Mouse (Mus musculus): ENCODE results near the gene Zfp189. TPM values are rescaled to one million over a fixed set of nuclear protein-coding genes. Genes with fewer than 3 reads are reported as not detected.
A peak's percentile ranks its signal among the peaks of the same experiment; 100 is the strongest.
"Not testable (repeated sequence)": the region's sequence is repeated elsewhere in the genome, so short reads cannot be mapped to it uniquely, and the experiment has no call there.

The Zfp189 gene
- total RNA-seq, 2 experiments from 2014 or later = 29.1 to 36.6 TPM

- Histone ChIP-seq H3K27ac (no peak overlapping the region), H3K4me3 (no peak overlapping the region)
- DNase-seq (ENCODE audit: low spot score in 2 of 2) = no peak
- no peak for TF ChIP-seq CTCF (conservative IDR thresholded peaks at IDR 0.05)
Observed at GRCm38 (mm10) chr4:49509183-49509582, 11.8 kb upstream of the Zfp189 start.

GRCm38 (mm10) chr4:49510236-49510835 is 10.6 kb upstream of the Zfp189 start:
- not testable (repeated sequence) for DNase-seq (ENCODE audit: low spot score in 2 of 2); H3K4me3 ChIP-seq; H3K27ac ChIP-seq

- H3K4me3 ChIP-seq = no peak overlapping the region
- no peak overlapping the region for H3K27ac ChIP-seq
- DNase-seq (ENCODE audit: low spot score in 2 of 2) = no peak
- no peak for TF ChIP-seq CTCF (conservative IDR thresholded peaks at IDR 0.05)
Observed at GRCm38 (mm10) chr4:49512636-49513035, 8.3 kb upstream of the Zfp189 start.

- no peak for TF ChIP-seq CTCF (conservative IDR thresholded peaks at IDR 0.05)
- no peak for DNase-seq (ENCODE audit: low spot score in 2 of 2)
- H3K27ac ChIP-seq = no peak overlapping the region
- H3K4me3 ChIP-seq = no peak overlapping the region
Observed at GRCm38 (mm10) chr4:49514441-49514840, 6.5 kb upstream of the Zfp189 start.

- DNase-seq (ENCODE audit: low spot score in 2 of 2) = no peak
- TF ChIP-seq CTCF (conservative IDR thresholded peaks at IDR 0.05) = peak; percentile 34
- H3K4me3 ChIP-seq = peak overlapping the region; percentile 8; the same call in 1 of the 2 replicates
- H3K27ac ChIP-seq = no peak overlapping the region
Observed at GRCm38 (mm10) chr4:49519476-49519875, 1.5 kb upstream of the Zfp189 start.

GRCm38 (mm10) chr4:49521346-49521745 is 370 bp downstream of the Zfp189 start:
- DNase-seq (ENCODE audit: low spot score in 2 of 2) = no peak
- peak overlapping the region; percentile 85 for H3K27ac ChIP-seq
- TF ChIP-seq CTCF (conservative IDR thresholded peaks at IDR 0.05) = no peak; the same call in 1 of the 2 replicates
- H3K4me3 ChIP-seq = peak overlapping the region; percentile 94

- Histone ChIP-seq H3K27ac (peak overlapping the region; percentile 85), H3K4me3 (peak overlapping the region; percentile 94)
- DNase-seq (ENCODE audit: low spot score in 2 of 2) = peak; percentile 80 to 89
- no peak for TF ChIP-seq CTCF (conservative IDR thresholded peaks at IDR 0.05)
Observed at GRCm38 (mm10) chr4:49522576-49522975, 1.6 kb downstream of the Zfp189 start.

- Histone ChIP-seq H3K27ac (no peak overlapping the region), H3K4me3 (no peak overlapping the region)
- TF ChIP-seq CTCF (conservative IDR thresholded peaks at IDR 0.05) = no peak
- DNase-seq (ENCODE audit: low spot score in 2 of 2) = no peak
Observed at GRCm38 (mm10) chr4:49535036-49535435, 14.1 kb downstream of the Zfp189 start.

- DNase-seq (ENCODE audit: low spot score in 2 of 2) = no peak
- Histone ChIP-seq H3K27ac (no peak overlapping the region), H3K4me3 (no peak overlapping the region)
- no peak for TF ChIP-seq CTCF (conservative IDR thresholded peaks at IDR 0.05)
Observed at GRCm38 (mm10) chr4:49535675-49536294, 14.8 kb downstream of the Zfp189 start.

- no peak for TF ChIP-seq CTCF (conservative IDR thresholded peaks at IDR 0.05)
- no peak for DNase-seq (ENCODE audit: low spot score in 2 of 2)
- H3K4me3 ChIP-seq = no peak overlapping the region
- no peak overlapping the region for H3K27ac ChIP-seq
Observed at GRCm38 (mm10) chr4:49536671-49537070, 15.7 kb downstream of the Zfp189 start.

GRCm38 (mm10) chr4:49539665-49540064 is 18.7 kb downstream of the Zfp189 start:
- Histone ChIP-seq H3K4me3 (no peak overlapping the region), H3K27ac (no peak overlapping the region)
- DNase-seq (ENCODE audit: low spot score in 2 of 2) = no peak
- TF ChIP-seq CTCF (conservative IDR thresholded peaks at IDR 0.05) = no peak

GRCm38 (mm10) chr4:49540966-49541365 is 20.0 kb downstream of the Zfp189 start:
- no peak for TF ChIP-seq CTCF (conservative IDR thresholded peaks at IDR 0.05)
- Histone ChIP-seq H3K27ac (no peak overlapping the region), H3K4me3 (no peak overlapping the region)
- DNase-seq (ENCODE audit: low spot score in 2 of 2) = no peak

- TF ChIP-seq CTCF (conservative IDR thresholded peaks at IDR 0.05) = no peak
- no peak overlapping the region for H3K4me3 ChIP-seq
- H3K27ac ChIP-seq = no peak overlapping the region
- DNase-seq (ENCODE audit: low spot score in 2 of 2) = no peak
Observed at GRCm38 (mm10) chr4:49546026-49546425, 25.1 kb downstream of the Zfp189 start.

- Histone ChIP-seq H3K4me3 (no peak overlapping the region), H3K27ac (no peak overlapping the region)
- DNase-seq (ENCODE audit: low spot score in 2 of 2) = no peak
- TF ChIP-seq CTCF (conservative IDR thresholded peaks at IDR 0.05) = no peak
Observed at GRCm38 (mm10) chr4:49546873-49547543, 26.0 kb downstream of the Zfp189 start.

All from layer of hippocampus, adult 2 months (tissue).